Mouse (Mus musculus) ES-CJ7 (cell line): ENCODE results near the gene Abi1.
"Not testable (repeated sequence)": the region's sequence is repeated elsewhere in the genome, so short reads cannot be mapped to it uniquely, and the experiment has no call there.

Experiments
- DNase-seq: peaks from one replicate; pipeline ENCODE4 v3.0.0; 2011; ENCODE audit warnings: low read depth, low spot score

The Abi1 gene

GRCm38 (mm10) chr2:23034692-23035435 lies 5.2 kb downstream of the Abi1 start:
- no peak for DNase-seq

DNA sequence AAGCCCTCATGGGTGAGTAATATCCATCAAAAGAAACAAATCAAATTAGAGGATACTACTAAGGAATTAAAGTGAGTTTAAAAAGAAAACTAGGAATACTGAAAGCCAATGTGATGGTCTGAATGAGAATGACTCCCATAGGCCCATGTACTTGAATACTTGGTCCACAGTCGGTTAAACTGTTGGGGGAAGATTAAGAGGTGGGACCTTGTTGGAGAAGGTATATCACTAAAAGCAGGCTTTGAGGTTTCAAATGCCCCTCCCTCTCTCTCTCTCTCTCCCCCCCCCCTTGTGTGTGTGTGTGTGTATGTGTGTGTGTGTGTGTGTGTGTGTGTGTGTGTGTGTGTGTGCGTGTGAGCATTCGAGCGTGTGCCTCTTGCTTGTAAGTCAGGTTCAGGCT lies 9.4 kb downstream of the Abi1 start:
- no peak for DNase-seq

GRCm38 (mm10) chr2:23028826-23029225 lies 11.2 kb downstream of the Abi1 start:
- no peak for DNase-seq

DNA sequence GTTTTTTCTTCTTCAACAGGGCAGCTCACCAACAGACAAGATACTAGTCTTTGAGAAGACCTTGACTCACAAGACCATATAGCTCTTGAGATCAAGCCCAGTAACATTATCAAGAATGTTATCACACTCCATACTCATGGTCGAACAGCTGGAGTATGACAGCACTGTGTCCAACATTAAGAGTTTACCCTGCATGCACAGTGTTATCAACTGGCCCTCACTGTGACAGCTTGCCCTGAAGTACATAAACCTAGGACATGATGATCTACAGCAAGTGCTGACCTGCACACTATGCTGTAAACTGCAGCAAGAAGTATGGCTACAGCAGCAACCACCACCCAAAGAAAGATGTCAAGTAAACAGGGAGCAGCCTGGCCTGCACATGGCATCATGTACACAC lies 13.7 kb downstream of the Abi1 start:
- no peak for DNase-seq

DNA sequence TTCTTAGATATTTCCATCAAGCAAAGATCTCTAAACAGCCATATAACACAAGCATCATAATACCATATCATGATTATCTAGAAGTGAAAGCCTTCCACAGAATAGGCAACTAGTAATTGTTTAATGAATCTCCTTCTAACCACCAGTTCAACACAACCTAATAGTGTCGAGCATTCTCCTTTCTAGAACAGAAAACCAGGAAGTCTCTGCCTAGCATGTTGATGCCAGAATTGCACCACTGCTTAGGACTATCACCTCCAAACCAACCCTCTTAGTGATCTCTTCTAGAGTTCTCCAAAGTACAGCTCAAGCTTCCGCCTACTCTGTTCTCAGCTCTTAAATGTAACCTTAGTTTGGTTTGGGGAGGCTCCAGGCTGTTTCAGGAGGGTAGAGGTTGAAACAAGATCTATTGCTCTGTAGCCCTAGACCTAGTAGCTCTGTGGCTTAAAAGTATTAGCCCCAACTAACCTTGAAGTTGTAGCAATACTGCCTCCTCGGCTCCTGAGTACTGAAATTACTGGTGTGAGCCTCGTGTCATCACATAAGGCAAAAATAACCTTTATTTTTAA lies 16.2 kb downstream of the Abi1 start:
- no peak for DNase-seq

GRCm38 (mm10) chr2:23023023-23023422 lies 17.0 kb downstream of the Abi1 start:
- DNase-seq: no peak

GRCm38 (mm10) chr2:23021721-23022120 lies 18.3 kb downstream of the Abi1 start:
- DNase-seq: no peak

DNA sequence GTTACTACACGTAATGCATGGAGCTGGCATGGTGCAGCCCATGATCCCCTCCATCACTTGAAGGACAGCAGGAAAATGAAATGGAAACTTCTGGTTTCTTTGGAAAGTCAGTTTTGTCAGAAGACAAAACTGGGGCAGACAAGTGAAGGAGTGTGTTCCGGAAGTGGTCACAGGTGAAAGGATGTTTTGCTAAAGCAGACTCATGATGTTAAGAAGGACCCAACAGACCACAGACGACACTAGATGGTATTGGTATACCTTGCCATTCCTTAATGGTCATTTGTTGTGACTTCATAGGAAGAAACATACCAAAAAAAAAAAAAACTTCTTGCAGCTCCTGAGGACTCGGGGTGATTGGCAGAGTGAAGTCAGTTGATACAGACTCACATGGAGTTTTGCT lies 18.7 kb downstream of the Abi1 start:
- no peak for DNase-seq

DNA sequence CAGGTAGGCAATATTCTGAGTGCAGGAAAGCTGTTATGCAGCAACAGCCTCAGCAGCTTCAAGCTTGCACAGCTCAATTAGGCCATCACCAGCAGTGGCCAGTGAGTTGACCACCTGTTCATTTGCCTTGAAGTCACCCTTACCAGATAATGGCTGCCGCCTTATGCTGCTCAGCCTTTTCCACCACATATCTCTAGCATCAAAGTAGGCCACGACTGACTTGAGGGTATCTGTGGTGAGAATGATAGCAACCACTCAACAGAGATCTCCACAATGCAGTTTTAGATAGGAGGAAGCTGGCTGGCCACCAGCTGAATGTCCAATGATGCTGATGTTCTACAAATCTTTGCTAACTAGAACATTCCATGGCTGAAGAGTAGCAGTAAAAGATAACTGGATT lies 20.9 kb downstream of the Abi1 start:
- no peak for DNase-seq

DNA sequence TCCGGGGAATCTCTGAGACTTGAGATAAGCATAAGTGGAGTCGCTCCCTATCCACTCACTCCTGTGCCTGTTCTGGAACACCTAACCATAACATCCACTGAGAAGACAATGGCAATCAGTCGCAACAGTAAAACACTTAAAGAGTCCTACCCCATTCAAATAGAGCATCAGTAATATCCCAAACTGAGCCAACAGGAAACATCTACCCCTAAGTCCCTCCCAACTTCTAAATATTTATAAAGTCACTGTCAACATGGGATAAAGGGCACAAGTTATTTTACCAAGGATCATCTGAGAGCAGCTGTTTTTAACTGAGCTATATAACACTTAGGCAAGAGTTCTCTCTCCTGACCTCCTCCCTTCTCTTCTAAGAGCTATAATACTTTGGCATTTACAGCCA lies 23.9 kb downstream of the Abi1 start:
- DNase-seq: no peak

DNA sequence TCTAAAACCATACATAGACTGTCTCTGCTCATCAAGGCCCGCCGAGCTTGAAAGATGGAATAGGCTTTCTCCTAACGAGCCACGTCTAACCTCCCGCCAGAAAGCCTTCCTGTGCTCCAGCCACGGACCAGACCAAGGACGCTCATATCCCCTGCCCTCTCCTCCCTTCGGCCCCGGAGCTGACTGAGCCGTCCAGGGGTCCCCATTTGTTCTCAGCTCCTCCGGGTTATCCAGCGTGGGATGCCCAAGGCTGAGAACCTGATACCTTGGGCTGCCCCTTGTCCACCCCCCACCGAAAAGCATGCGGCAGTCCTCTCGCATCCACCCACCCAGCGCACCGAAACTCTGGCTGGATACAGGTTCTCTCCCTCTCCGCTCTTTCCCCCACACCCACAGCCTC lies 24.7 kb downstream of the Abi1 start:
- DNase-seq: no peak

DNA sequence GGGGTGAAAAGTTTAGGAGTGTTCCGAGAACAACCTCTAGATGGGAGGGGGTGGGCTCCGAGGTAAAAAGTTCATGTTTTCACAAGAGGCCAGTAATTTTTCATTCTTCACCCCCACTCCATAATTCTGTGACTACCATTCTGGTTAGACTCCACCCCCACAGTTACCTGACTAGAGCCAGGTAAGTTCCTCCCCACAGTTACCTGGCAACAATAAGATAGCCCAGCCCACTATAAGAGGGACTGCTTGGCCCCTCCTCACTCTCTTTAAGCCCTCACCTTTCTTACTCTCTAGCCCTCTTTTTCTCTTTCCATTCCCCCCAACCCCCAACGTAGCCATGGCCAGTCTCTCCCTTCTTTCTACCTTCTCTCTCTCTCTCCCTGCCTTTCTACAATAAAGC lies 25.1 kb downstream of the Abi1 start:
- not testable (repeated sequence) for DNase-seq

DNA sequence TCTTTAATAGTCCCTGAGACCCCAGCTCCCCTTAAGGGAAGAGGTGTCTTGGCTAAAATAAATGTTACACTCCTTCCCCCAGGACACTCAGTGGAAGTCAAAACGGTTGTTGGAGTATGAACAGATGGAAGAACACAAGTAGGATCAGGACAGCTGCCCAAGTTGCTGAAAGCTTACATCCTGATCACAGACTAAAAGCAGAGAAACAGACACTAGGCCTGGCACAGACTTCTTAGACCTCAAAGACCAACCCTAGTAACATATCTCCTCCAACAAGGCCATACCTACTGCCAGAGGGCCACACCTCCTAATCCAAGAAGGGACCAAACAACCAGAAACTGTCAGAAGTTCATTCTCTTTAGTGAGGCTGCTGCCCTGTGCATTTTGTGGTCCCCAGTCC lies 31.8 kb downstream of the Abi1 start:
- no peak for DNase-seq

GRCm38 (mm10) chr2:23007577-23007976 lies 32.5 kb downstream of the Abi1 start:
- DNase-seq: peak; percentile 55

- DNase-seq: no peak
Measured at GRCm38 (mm10) chr2:23007149-23007548, 32.9 kb downstream of the Abi1 start.

GRCm38 (mm10) chr2:23006219-23006618 lies 33.8 kb downstream of the Abi1 start:
- peak; percentile 59 for DNase-seq

DNA sequence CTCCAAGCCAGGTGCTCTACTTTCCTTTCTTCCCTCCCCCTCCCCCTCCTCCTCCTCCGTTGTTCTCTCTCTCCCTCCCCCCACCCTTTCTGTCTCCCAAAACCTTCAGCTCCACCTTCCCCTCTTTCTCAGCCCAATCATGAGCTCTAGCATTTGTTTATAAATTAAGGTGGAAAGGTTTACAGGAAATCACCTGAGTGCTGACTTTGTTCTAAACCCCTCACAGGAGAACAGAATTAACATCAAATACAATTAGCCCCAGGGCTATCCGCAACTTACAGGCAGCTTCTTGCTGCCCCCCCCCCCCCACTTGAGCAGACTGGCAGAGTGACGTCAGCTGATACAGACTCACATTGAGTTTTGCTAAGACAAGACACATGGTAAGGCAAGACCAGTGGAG lies 37.4 kb downstream of the Abi1 start:
- peak; percentile 92 for DNase-seq

DNA sequence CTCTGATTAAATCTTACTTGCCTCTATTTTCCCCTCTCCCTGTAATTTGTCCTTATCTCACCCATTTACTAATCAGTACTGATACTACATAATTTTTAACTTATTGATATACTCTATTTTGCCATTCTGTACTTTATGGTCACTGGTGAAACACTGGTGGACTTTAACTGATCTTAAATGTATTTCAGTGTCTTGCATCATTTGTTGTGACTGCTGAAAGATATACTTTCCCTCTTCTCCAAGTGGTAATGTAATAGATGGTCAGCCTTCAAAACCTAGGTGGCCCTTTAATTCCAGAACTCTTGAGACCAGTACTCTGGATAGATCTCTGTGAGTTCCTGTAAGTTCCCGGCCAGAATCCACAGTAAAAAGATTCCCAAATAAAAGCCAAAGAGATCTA lies 40.4 kb downstream of the Abi1 start:
- no peak for DNase-seq

- no peak for DNase-seq
Measured at GRCm38 (mm10) chr2:22998804-22999203, 41.2 kb downstream of the Abi1 start.

DNA sequence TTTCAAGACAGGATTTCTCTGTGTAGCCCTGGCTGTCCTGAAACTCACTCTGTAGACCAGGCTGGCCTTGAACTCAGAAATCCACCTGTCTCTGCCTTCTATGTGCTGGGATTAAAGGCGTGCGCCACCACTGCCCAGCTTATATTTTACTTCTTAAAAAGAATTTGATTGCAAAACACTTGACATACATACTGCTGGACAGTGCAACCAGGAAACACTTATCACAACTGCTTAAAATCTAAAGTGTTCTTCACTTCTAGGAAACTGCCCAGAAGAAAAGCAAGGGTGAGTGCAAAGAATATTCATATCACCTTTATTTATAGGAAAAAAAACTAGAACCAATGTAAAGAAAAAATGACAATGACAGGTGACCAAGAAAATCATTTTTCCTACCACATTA lies 42.0 kb downstream of the Abi1 start:
- no peak for DNase-seq

- DNase-seq: no peak
Measured at GRCm38 (mm10) chr2:22996071-22996470, 44.0 kb downstream of the Abi1 start.

DNA sequence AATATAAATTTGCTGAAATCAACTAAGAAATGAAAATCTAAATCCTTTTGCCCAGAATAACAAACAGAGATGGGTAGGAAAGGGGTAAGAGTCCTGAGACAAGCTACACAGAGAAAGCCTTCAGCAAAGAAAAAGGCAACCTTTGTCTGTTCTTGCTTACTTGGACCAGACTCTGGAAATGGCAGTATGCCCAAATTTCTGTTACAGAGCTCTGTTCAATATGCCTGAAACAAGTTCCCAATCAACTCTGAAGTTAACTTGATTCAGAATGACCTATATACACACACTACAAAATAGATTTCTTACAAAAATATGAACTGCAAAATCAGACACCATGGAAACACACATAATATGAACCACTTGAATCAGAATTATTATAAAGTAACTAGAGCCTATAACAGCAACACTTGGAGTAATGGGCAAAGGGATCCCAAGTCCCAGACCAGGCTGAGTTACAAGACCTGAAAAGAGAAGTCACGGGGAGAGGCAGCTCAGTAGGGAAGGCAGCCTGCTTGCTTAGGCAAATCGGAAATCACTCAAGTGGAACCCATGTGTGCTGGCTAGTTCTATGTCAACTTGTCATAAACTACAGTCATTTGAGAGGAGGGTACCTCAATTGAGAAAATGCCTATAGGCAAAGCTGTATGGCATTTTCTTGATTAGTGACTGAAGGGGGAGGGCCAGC lies 53.9 kb downstream of the Abi1 start:
- no peak for DNase-seq

DNA sequence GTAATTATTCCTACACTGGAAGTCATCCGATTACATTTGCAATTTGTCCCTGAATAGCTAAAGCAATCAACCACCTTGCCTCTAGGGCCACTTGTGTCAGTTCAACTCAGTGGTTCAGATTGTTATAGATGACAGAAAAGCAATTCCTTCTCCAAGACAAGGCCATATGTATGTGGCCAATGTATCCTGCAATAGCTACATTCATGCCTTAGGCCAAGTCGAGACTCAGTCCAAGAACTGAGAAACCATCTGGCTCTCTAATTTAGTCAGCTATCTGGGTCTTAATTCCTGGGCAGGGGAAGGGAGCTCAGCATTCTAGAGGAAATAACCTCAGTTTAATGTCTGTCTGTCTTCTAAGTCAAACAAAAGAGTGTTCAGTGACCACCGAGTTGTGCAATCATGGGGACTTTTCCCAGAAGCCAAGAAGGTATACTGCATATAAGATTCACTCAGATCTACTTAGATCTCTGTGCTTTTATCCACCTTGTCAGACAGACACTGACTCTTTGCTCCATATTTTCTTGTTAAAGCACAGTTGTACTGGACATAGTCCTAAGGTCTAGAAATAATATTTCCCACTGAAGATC lies 62.6 kb downstream of the Abi1 start:
- DNase-seq: no peak
